Mouse (Mus musculus) heart, embryonic 10.5 days (tissue): ENCODE results near the gene Trp53bp2. TPM values are rescaled to one million over a fixed set of nuclear protein-coding genes. Genes with fewer than 3 reads are reported as not detected.

Experiments used
- DNase-seq: peaks from one replicate; pipeline ENCODE4 v3.0.0-alpha.2; 2017; ENCODE audit warnings: low spot score
- H3K27ac ChIP-seq: fragments of 300-500 bp; sonication (generic); 2 replicates; pipeline ENCODE4 v1.5.1; 2016; ENCODE audit warnings: mild to moderate bottlenecking
- H3K27me3 ChIP-seq: fragments of 300-500 bp; sonication (generic); 2 replicates; pipeline ENCODE4 v1.6.1; 2016; ENCODE audit warnings: mild to moderate bottlenecking; ENCODE audit not compliant: poor library complexity, insufficient read depth, severe bottlenecking
- H3K36me3 ChIP-seq: fragments of 300-500 bp; sonication (generic); 2 replicates; pipeline ENCODE4 v1.6.1; 2016; ENCODE audit warnings: mild to moderate bottlenecking, moderate library complexity
- H3K4me1 ChIP-seq: fragments of 300-500 bp; sonication (generic); 2 replicates; pipeline ENCODE4 v1.6.1; 2016; ENCODE audit warnings: mild to moderate bottlenecking
- H3K4me3 ChIP-seq: fragments of 300-500 bp; sonication (generic); 2 replicates; pipeline ENCODE4 v1.5.1; 2016; ENCODE audit warnings: mild to moderate bottlenecking, moderate library complexity
- H3K9me3 ChIP-seq: fragments of 300-500 bp; sonication (generic); 2 replicates; pipeline ENCODE4 v1.6.1; 2016; ENCODE audit warnings: mild to moderate bottlenecking, moderate library complexity
- WGBS: fragments of 180-500 bp; shearing (Covaris S2); methylation state at CpG from one replicate; pipeline ENCODE4 v1.1.7; 2016; 5-methylcytosine and 5-hydroxymethylcytosine counted together
- polyA plus RNA-seq: library from polyadenylated mRNA; unstranded; fragments of >200 nt; fragmentation: Nextera tagmentation; extraction: Ambion mirVana; gene quantifications from 2 replicates; pipeline ENCODE4 v1.2.1, GENCODE M21; 2016

Gene Trp53bp2
- polyA plus RNA-seq, 1 experiment from 2014 or later: 23.4 TPM

DNA sequence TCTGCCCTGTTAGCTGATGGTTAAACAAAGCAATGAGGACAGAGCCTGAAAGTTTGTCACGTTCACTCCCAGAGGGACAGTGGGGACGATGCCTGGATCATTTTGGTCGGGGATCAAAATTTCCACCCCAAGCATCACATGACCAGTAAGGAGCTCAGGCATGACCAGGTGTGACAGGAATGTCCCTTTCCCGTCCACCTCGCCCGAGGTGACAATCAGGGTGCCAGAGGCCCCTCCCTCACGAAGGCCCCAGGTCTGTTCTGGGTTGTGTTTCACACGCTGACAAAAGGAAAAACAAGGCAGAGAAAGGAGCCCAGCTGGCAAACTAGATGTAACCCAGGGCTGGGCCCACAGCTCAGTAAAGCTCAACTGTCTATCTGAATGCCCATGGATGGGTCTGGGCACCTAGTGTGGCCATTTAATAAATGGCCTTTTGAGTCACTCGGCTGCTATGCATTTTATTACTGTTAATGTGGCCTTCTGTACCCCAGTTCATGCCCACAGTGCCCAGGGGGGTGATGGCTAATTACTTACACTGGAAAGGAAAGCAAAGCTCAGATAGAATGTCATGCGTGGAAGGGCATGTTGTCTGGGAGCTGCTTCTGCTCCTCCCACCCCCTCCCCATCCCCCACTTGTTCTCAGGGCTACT lies 72.8 kb downstream of the Trp53bp2 start:
- no peak for DNase-seq
- 0 out of 2 replicates have a peak, but pooled peaks cover 4% of the 10 kb centered on the region for H3K4me1 ChIP-seq
- H3K9me3 ChIP-seq: no peaks in the 10 kb centered on the region
- H3K4me3 ChIP-seq: no peak overlapping the region
- peaks cover 87% of the 10 kb centered on the region for H3K36me3 ChIP-seq
- WGBS: 81% methylated on average over 10 of the region's 10 CpGs
- no peaks in the 10 kb centered on the region for H3K27me3 ChIP-seq
- no peak overlapping the region for H3K27ac ChIP-seq

DNA sequence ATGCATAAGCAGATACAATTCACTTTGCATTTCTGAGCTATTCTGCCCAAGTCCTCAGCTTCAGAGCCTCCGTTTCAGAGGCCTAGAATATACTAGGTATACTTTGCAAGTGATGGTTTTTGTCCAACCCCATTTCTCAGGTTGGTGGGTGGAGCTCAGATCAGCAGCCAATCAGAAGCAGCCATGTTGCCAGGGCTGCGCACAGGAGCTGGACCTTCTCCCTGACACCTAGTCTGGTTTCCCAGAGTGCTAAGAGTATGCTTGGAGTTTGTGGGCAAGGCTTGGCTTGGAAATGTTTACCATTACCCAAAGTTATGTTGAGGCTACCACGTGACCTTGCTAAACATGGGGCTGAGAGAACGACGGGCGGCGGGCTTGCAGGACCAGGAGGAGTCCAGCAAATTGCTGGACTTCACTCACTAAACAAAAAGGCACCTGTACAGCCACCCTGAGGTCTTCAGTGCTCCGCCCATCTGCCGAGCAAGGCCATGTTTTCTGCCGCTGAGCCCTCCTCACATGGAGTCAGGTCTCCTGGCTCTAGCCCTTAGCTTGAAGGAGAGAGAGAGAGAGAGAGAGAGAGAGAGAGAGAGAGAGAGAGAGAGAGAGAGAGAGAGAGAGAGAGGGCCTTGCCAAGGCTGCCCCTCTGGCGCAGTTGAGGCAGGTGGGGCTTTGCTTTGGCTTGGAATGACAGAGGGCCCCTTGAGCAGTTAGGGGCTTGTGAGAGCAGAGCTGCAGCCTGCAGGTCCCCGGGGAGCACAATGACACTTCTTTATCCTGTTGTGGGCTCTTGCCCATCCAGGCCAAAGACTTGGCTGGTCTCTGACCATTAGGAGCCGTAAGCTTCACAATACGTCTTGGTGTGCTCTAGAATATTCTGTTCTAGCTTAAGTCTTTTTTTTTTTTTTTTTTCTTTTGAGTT lies 74.3 kb downstream of the Trp53bp2 start:
- Histone ChIP-seq H3K4me1 (0 out of 2 replicates have a peak, but pooled peaks cover 4% of the 10 kb centered on the region), H3K27ac (no peak overlapping the region), H3K27me3 (no peaks in the 10 kb centered on the region), H3K9me3 (no peaks in the 10 kb centered on the region), H3K4me3 (no peak overlapping the region), H3K36me3 (peaks cover 86% of the 10 kb centered on the region)
- 85% methylated on average over 14 of the region's 14 CpGs for WGBS
- no peak for DNase-seq

- Histone ChIP-seq H3K9me3 (no peaks in the 10 kb centered on the region), H3K27me3 (no peaks in the 10 kb centered on the region), H3K27ac (no peak overlapping the region), H3K4me1 (0 out of 2 replicates have a peak, but pooled peaks cover 4% of the 10 kb centered on the region), H3K4me3 (no peak overlapping the region), H3K36me3 (peaks cover 87% of the 10 kb centered on the region)
- WGBS: 89% methylated on average over 12 of the region's 12 CpGs
- DNase-seq: no peak
Observed at GRCm38 (mm10) chr1:182483910-182484274, 74.9 kb downstream of the Trp53bp2 start.

DNA sequence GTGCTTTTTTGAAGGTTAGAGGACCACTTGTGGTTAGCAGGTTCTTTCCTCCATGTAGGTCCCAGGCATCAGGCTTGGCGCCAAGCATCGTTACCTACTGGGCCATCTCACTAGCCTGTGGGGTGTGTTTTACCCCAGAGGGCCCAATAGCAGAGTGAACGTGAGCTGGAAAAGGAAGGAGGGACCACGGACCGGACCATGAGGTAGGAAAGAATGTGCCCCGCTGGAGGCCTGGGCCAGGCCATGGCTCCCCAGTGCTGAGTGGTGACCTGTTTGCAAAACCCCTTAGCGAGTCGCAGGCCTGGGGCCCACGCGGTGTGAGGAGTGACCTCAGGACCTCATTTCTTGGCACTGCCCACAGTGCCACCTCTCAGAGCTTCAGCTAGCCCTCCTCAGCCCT lies 79.5 kb downstream of the Trp53bp2 start:
- no peak overlapping the region for H3K4me3 ChIP-seq
- 87% methylated on average over 10 of the region's 10 CpGs for WGBS

GRCm38 (mm10) chr1:182489803-182490452 lies 81.0 kb downstream of the Trp53bp2 start:
- Histone ChIP-seq H3K4me3 (peak overlapping the region; percentile 39), H3K27me3 (no peaks in the 10 kb centered on the region), H3K36me3 (peaks cover 65% of the 10 kb centered on the region), H3K9me3 (no peaks in the 10 kb centered on the region), H3K27ac (peak overlapping the region; percentile 7; the same call in 1 of the 2 replicates), H3K4me1 (peaks cover 27% of the 10 kb centered on the region)
- WGBS: 9% methylated on average over 21 of the region's 21 CpGs
- DNase-seq: peak; percentile 95

More for the DNA sequence above, 79.5 kb downstream of the Trp53bp2 start:
- Histone ChIP-seq H3K4me1 (peaks cover 18% of the 10 kb centered on the region), H3K36me3 (peaks cover 77% of the 10 kb centered on the region), H3K27ac (no peak overlapping the region), H3K27me3 (no peaks in the 10 kb centered on the region), H3K9me3 (no peaks in the 10 kb centered on the region)
- DNase-seq: no peak

GRCm38 (mm10) chr1:182490568-182490967 lies 81.6 kb downstream of the Trp53bp2 start:
- DNase-seq: no peak
- Histone ChIP-seq H3K4me3 (no peak overlapping the region), H3K9me3 (no peaks in the 10 kb centered on the region), H3K36me3 (peaks cover 59% of the 10 kb centered on the region), H3K27ac (peak overlapping the region; percentile 7; the same call in 1 of the 2 replicates), H3K4me1 (peaks cover 31% of the 10 kb centered on the region), H3K27me3 (no peaks in the 10 kb centered on the region)
- 72% methylated on average over 7 of the region's 7 CpGs for WGBS

GRCm38 (mm10) chr1:182491839-182492238 lies 82.9 kb downstream of the Trp53bp2 start:
- peaks cover 47% of the 10 kb centered on the region for H3K36me3 ChIP-seq
- no peaks in the 10 kb centered on the region for H3K9me3 ChIP-seq
- no peaks in the 10 kb centered on the region for H3K27me3 ChIP-seq
- H3K27ac ChIP-seq: no peak overlapping the region
- peaks cover 39% of the 10 kb centered on the region for H3K4me1 ChIP-seq
- no peak for DNase-seq
- WGBS: 93% methylated on average over 6 of the region's 6 CpGs
- no peak overlapping the region for H3K4me3 ChIP-seq

GRCm38 (mm10) chr1:182494285-182495145 lies 85.5 kb downstream of the Trp53bp2 start:
- no peaks in the 10 kb centered on the region for H3K27me3 ChIP-seq
- peak overlapping the region; percentile 48; the same call in 1 of the 2 replicates for H3K27ac ChIP-seq
- DNase-seq: no peak
- no peaks in the 10 kb centered on the region for H3K9me3 ChIP-seq
- H3K4me3 ChIP-seq: no peak overlapping the region
- WGBS: 59% methylated on average over 17 of the region's 17 CpGs
- H3K36me3 ChIP-seq: peaks cover 23% of the 10 kb centered on the region
- peaks cover 61% of the 10 kb centered on the region for H3K4me1 ChIP-seq

- H3K27me3 ChIP-seq: no peaks in the 10 kb centered on the region
- no peak overlapping the region for H3K4me3 ChIP-seq
- DNase-seq: no peak
- no peaks in the 10 kb centered on the region for H3K9me3 ChIP-seq
- no peak overlapping the region for H3K27ac ChIP-seq
- 66% methylated on average over 6 of the region's 6 CpGs for WGBS
- peaks cover 25% of the 10 kb centered on the region for H3K36me3 ChIP-seq
- peaks cover 66% of the 10 kb centered on the region for H3K4me1 ChIP-seq
Observed at GRCm38 (mm10) chr1:182496685-182497084, 87.7 kb downstream of the Trp53bp2 start.

GRCm38 (mm10) chr1:182497736-182498135 lies 88.8 kb downstream of the Trp53bp2 start:
- Histone ChIP-seq H3K36me3 (peaks cover 19% of the 10 kb centered on the region), H3K9me3 (no peaks in the 10 kb centered on the region), H3K27ac (peak overlapping the region; percentile 29; the same call in 1 of the 2 replicates), H3K27me3 (no peaks in the 10 kb centered on the region), H3K4me3 (no peak overlapping the region), H3K4me1 (peaks cover 75% of the 10 kb centered on the region)
- 37% methylated on average over 4 of the region's 4 CpGs for whole genome bisulfite sequencing
- DNase-seq: no peak

DNA sequence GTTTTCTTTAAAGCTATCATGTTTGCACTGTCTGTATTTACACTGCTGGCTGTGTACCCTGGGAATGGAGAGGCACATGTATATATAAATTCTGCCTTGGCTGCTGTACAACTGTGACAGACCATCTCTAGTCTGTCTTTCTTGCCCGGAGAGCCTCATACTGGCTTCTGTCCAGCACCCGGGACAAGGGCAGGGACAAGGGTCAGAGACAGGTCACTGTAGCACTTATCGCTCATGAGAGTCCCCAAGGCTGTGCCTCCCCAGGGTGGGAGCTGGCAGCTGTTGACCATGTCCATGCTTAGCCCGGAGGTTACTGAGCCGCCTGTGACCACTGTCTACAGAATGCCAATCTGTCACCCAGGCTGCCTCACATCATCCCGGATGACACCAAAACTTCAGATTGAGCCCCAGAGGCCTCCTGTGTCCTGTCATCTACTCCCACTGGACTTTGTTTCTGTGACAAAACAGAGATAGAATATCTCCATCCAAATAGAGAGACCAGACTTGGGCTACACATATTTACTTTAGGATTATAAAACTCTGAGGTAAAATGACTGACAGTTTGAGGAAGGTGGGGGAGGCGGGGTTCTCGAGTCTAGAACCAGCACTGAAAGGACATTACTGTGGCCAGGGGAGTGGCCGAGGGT lies 90.6 kb downstream of the Trp53bp2 start:
- no peak for DNase-seq
- WGBS: 54% methylated on average over 9 of the region's 9 CpGs
- H3K36me3 ChIP-seq: peaks cover 18% of the 10 kb centered on the region
- H3K4me1 ChIP-seq: peaks cover 82% of the 10 kb centered on the region
- no peak overlapping the region for H3K4me3 ChIP-seq
- H3K27me3 ChIP-seq: no peaks in the 10 kb centered on the region
- no peaks in the 10 kb centered on the region for H3K9me3 ChIP-seq
- peak overlapping the region; percentile 71; the same call in 1 of the 2 replicates for H3K27ac ChIP-seq

GRCm38 (mm10) chr1:182500224-182500623 lies 91.3 kb downstream of the Trp53bp2 start:
- Histone ChIP-seq H3K36me3 (peaks cover 21% of the 10 kb centered on the region), H3K27me3 (no peaks in the 10 kb centered on the region), H3K9me3 (no peaks in the 10 kb centered on the region), H3K4me1 (peaks cover 82% of the 10 kb centered on the region), H3K27ac (peak overlapping the region; percentile 71), H3K4me3 (no peak overlapping the region)
- DNase-seq: no peak
- 53% methylated on average over 4 of the region's 4 CpGs for whole genome bisulfite sequencing
